Mouse (Mus musculus): ENCODE measurements at regions not wholly inside any gene's neighbourhood (a gene's known extent, or its start where the extent isn't known, plus 50 kb on each side); places are given as distances from the start of the nearest gene placed in this dataset.

DNA sequence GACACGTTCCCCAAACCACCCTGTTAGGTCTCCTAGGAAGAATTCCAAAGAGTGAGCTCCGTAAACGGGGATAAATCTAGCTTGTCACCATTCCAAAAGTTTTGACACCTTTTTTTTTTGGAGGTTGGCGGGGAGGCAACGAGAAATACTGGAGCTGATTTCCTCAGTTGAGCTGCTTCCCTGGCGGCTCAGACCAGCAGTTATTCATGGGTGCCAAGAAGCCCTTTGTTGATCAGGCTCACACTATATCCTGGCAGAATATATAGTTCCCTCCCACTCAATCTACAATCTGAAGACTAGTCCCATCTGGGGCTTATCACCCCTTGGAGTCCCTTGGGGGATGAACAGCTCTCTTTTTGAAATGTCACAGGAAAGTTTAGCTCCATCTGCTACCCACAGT is 77.5 kb upstream of the Tiam2 start:
- DNase-seq (ENCODE audit: low spot score in 2 of 2), result peak; percentile 32 to 50

DNA sequence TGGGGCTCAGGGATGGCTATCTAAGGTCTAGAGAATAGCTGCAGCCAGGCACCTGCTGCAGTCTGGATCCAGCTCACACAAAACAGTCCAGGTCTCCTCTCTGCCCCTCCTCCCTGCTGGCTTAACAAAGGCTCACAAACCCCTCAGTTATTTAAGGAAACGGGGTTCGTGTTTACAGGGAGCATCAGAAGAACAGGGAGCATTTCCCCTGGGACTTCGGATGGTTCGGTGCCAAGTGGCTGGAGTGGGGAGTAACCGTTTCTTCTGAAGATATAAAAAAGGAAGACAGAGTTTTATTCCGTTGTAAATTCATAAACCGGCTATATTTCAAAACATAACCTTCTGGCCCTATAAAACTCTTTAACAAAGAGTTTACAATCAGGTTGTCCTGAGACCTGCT is 77.1 kb upstream of the Tiam2 start:
- DNase-seq (ENCODE audit: low spot score in 2 of 2), result no peak

- DNase-seq (ENCODE audit: low spot score in 2 of 2), result peak in 1 of 2 experiments; percentile 40
These were observed 75.2 kb upstream of the Tiam2 start for GRCm38 (mm10) chr17:3251176-3251575.

- DNase-seq (ENCODE audit: low spot score in 2 of 2), result no peak
These were observed 74.4 kb upstream of the Tiam2 start for GRCm38 (mm10) chr17:3251966-3252365.

DNA sequence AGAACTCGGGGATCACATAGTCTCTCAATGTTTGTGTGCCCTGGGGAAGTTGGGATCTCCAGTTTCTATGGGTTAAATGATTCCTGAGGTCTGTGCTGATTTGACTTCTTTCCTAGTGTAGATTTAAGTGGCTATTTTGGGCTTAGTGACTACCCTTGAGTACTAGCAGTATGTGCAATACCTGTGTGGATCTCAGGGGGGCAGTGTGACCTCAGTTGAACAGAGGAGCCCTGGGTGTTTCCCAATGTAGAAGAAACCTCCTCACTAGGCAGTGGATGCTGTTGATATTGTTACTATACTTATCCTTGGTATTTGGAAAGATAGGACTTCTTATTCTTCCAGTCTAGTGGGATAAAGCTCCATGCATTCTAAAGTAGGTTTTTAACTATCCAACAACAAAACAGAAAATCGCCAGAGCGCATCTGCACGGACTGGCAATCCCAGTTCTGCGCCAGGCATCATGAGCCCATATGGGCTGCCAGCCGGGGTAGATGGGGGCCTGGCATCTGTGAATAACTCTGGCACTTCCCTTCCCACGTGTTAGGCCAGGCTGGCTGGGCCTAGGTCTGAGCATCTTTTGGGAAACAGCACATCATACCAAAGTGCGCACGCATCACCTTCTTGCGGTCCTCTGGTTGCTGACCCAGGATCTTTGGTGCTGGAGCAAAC is 72.7 kb upstream of the Tiam2 start:
- no peak for DNase-seq (ENCODE audit: low spot score in 2 of 2)

DNA sequence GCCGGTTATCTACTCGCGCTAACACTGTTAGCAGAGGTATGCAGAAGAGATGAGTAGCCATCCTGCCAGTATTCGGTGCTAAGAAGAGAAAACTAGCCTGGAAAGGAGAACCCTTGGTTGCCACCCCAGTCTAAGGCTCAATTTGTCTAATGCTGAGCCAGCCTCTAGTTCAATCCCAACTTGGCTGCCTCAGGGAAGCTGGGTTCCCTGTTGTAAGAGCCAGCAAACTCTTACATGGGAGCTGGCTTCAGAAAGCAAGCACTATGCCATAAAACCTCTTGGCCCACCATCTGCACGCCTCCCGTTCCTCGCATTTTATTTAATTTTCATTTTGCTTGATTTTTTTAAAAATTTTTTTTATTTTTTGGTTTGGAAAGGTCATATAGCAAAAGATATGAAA is 69.6 kb upstream of the Tiam2 start:
- DNase-seq (ENCODE audit: low spot score in 2 of 2), result no peak

DNA sequence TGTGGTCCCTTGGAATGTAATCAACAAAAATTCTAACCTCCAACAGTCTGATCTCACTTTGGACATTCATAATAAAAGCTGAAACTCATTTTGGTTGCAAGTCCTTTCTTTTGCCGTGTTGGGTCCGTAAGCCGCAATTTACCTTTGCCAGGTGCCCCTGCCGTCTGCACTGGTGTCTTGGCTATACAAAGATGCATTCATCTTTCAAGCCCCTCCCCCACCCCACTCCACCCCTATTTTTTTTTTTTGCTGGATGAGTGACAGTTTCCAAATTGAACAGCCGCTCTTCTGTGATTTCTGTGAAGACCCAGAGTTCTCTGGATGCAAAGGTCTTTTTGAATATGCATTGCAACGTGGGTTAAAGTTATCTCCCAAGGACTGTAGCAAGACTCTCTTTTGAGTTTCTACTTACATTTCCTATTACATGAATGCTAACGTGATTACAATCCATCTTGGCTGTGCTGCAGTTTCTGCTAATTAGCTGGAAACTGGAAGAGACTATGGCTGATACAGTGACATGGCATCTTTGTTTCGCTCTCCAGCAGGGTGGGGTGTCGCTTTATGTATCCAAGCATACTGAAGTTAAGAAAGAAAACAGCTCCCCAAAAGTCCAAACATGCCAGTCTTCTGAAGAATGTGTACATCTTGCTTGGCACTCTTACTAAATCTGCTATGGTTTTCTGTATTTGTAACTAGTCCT is 67.4 kb upstream of the Tiam2 start:
- no peak for DNase-seq (ENCODE audit: low spot score in 2 of 2)

GRCm38 (mm10) chr17:3260796-3261195 is 65.6 kb upstream of the Tiam2 start:
- DNase-seq (ENCODE audit: low spot score in 2 of 2), result no peak

GRCm38 (mm10) chr17:3273108-3274091 is 53.0 kb upstream of the Tiam2 start:
- DNase-seq (ENCODE audit: low spot score in 2 of 2), result peak; percentile 70 to 71

DNA sequence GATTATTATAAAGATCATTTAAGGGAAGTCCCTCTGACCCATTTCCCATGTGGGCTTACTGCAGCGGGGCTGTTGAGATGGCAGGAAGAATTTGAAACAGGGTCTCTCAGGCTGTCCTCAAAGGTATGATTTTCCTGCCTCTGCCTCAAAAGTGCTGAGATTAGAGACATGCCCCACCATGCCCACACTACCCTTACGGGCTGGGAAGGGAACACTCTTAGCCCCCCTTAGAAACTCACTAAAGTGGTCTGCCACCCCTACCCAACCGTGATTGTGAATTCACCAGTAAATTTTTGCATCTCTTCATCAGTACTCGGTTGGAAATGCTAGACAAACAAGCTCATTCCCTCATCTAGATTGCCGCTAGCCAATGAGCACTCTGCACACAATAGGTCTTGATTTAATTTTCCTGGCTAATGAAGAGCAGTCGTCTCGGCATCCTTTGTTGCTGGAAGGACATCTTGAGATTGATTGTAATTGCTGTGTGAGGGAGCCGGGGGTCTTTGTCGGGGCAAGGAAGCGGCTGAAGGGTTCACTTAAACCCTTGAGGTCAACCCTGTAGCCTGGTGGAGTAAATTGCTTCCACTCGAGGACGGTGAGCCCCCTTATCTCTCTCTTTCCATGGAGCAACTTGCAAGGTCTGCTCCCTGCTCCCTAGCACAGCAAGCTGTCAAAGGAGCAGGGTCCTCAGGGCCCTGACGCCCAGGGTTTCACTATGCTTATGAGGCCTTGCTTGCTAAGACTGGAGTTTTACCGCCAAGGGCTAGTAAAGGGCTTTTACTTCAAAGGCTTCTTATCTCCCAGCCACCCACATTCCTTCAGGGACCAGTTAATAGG is 51.7 kb upstream of the Tiam2 start:
- DNase-seq (ENCODE audit: low spot score in 2 of 2), result no peak
